Mouse (Mus musculus) testis, adult 2 months (tissue): ENCODE measurements around the gene Twist1.

Source experiments
- CTCF ChIP-seq: fragments of 200-500 bp; IDR thresholded peaks from 2 replicates; pipeline ENCODE4 v1.5.1; 2012; ENCODE audit warnings: low read depth, mild to moderate bottlenecking, inconsistent platforms, low read length, moderate library complexity; ENCODE audit not compliant: control insufficient read depth, insufficient read depth, insufficient replicate concordance
- POLR2A ChIP-seq: fragments of 200-500 bp; IDR thresholded peaks from 2 replicates; pipeline ENCODE4 v1.6.1; 2012; ENCODE audit warnings: low read depth, mild to moderate bottlenecking, inconsistent platforms, low read length, moderate library complexity; ENCODE audit not compliant: control insufficient read depth

DNA sequence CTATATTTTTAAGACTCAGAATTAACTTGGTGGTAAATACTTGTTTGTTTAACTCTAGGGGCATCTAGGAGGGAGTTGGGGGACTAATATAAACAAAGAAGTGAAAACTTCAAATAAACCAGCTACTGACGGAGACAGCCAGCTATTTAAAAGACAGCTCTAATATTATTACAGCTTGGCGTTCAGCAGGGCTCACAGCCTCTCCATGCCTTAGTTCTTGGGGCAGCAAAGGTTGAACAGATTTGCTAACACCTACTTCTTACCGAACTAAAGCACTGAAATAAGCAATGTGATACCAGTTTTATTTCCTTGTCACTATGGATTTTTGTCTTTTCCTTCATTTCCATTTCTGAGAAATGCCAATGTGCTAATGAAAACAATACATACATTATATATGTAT is 2.4 kb downstream of the Twist1 start:
- TF ChIP-seq CTCF (no peak), POLR2A (no peak)
